Mouse (Mus musculus) E14TG2a.4 (cell line): ENCODE measurements at regions not wholly inside any gene's neighbourhood (a gene's known extent, or its start where the extent isn't known, plus 50 kb on each side); places are given as distances from the start of the nearest gene placed in this dataset.
A peak's percentile ranks its signal among the peaks of the same experiment; 100 is the strongest.

Experiments used
- H3K27me3 ChIP-seq: 2 replicates; pipeline ENCODE4 v1.6.1; 2014; ENCODE audit warnings: low read length, control low read depth; ENCODE audit not compliant: insufficient read depth
- H3K36me3 ChIP-seq: 2 replicates; pipeline ENCODE4 v1.6.1; 2014; ENCODE audit warnings: low read length, control low read depth; ENCODE audit not compliant: insufficient read depth
- H3K4me1 ChIP-seq: replicated peaks from 2 replicates; pipeline ENCODE4 v1.6.1; 2014; ENCODE audit warnings: low read depth, low read length, control low read depth
- H3K4me3 ChIP-seq: replicated peaks from 2 replicates; pipeline ENCODE4 v1.5.1; 2014; ENCODE audit warnings: mild to moderate bottlenecking, low read length
- H3K9me3 ChIP-seq: 2 replicates; pipeline ENCODE4 v1.6.1; 2014; ENCODE audit warnings: low read length, control low read depth
- CTCF ChIP-seq: conservative IDR thresholded peaks from 2 replicates; pipeline ENCODE4 v1.5.1; 2014; ENCODE audit warnings: low read length
- NANOG ChIP-seq: IDR thresholded peaks from 2 replicates; pipeline ENCODE4 v1.6.1; 2014; ENCODE audit warnings: borderline replicate concordance, low read length, mixed read lengths
- POU5F1 ChIP-seq: IDR thresholded peaks from 2 replicates; pipeline ENCODE4 v1.6.1; 2014; ENCODE audit warnings: low read length, borderline replicate concordance

DNA sequence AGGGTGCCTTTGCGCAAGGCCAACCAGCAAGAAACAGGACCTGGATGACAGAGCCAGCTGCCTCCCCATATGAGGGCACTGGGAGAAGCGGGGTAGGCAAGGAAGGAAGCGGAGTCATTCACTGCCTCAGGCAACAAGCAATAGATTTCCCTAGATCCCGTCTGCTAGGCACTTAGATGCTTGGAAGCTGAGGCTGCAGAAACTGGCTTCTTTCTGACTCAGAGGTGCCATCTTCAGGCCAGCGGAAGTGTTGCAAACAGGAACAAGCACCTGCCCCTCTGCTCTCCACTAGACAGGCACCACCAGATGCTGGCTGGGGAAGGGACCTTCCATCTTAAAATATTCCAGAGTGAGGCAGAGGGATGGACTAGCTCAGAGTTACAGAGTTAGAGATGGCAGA is 188.0 kb downstream of the 4933412E24Rik start:
- Histone ChIP-seq H3K27me3 (peaks cover 9% of the 10 kb centered on the region), H3K4me1 (peaks cover 33% of the 10 kb centered on the region), H3K9me3 (no peaks in the 10 kb centered on the region), H3K36me3 (no peaks in the 10 kb centered on the region), H3K4me3 (no peak overlapping the region)
- TF ChIP-seq CTCF (peak; percentile 72), POU5F1 (no peak), NANOG (no peak)

DNA sequence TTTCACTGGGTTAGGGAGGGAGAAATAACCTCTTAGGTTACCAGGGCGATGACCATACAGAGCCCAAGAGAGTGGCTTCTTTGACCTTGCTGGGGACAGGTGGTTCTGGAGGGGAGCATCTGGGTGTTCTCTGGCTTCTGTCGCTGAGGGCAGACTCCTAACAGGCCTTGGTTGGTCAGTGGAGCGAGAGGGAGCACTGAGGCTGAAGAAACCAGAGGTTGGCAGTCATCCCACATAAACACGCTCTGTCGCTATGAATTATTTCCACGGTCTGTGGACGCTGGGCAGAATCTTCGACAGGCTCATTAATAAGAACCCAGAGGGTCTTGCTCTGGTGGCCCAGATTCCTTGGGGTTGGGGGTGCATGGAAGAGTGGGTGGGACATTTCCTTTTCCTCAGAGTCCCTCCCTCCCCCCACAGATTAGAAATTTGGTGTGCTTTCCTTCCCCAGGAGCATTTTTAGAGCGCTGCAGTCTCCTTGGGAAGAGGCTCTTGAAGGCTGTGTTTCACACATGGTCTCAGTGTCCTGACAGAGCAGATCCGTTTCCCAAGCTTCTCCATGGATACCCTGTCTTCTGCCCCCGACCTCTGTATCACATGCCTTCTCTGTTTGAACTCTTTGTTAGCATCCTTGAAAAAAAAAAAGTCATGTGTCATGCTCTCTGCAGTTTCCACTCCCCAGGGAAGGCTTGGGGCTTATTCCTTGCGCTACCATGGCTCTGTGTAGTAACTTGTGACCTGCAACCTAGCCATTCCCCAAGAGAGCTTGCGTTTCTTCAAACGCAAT is 190.1 kb downstream of the 4933412E24Rik start:
- TF ChIP-seq NANOG, result no peak
- no peak for TF ChIP-seq POU5F1
- no peak for TF ChIP-seq CTCF
- Histone ChIP-seq H3K4me3 (no peak overlapping the region), H3K36me3 (no peaks in the 10 kb centered on the region), H3K4me1 (peaks cover 47% of the 10 kb centered on the region), H3K9me3 (no peaks in the 10 kb centered on the region), H3K27me3 (peaks cover 9% of the 10 kb centered on the region)

DNA sequence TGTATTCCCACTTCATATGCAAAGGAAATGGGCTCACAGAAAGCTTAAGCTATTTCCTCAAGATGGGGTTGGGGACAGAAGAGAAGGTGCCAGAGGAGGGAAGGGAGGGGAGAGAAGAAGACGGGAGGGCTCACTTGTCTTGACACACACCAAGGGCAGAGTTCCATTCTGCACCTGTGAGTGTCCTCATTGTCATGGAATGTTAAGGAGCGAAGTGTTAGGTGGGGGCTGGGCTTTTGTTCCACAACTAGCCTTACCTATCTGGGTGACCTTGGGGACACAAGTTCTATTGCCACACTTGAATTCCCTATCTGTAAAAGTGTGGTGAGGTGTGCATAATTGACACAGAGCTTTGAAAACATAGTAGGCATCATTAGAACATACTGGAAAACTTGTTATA is 192.5 kb downstream of the 4933412E24Rik start:
- Histone ChIP-seq H3K4me3 (no peak overlapping the region), H3K27me3 (peaks cover 9% of the 10 kb centered on the region), H3K4me1 (peaks cover 47% of the 10 kb centered on the region), H3K36me3 (no peaks in the 10 kb centered on the region), H3K9me3 (no peaks in the 10 kb centered on the region)
- peak; percentile 58; the same call in 1 of the 2 replicates for TF ChIP-seq NANOG
- no peak for TF ChIP-seq CTCF

GRCm38 (mm10) chr15:59822995-59823681 is 193.3 kb downstream of the 4933412E24Rik start:
- Histone ChIP-seq H3K36me3 (no peaks in the 10 kb centered on the region), H3K4me1 (peaks cover 45% of the 10 kb centered on the region), H3K27me3 (peaks cover 9% of the 10 kb centered on the region), H3K4me3 (peak overlapping the region; percentile 35; the same call in 1 of the 2 replicates), H3K9me3 (no peaks in the 10 kb centered on the region)
- TF ChIP-seq NANOG, result no peak

- peaks cover 28% of the 10 kb centered on the region for H3K4me1 ChIP-seq
- H3K27me3 ChIP-seq, result no peaks in the 10 kb centered on the region
- H3K9me3 ChIP-seq, result no peaks in the 10 kb centered on the region
- H3K4me3 ChIP-seq, result no peak overlapping the region
- H3K36me3 ChIP-seq, result no peaks in the 10 kb centered on the region
- TF ChIP-seq CTCF (no peak; the same call in 1 of the 2 replicates), POU5F1 (no peak), NANOG (no peak)
These were observed 196.1 kb downstream of the 4933412E24Rik start for GRCm38 (mm10) chr15:59820317-59820716.

GRCm38 (mm10) chr15:59816031-59816430 is 200.4 kb downstream of the 4933412E24Rik start:
- TF ChIP-seq POU5F1, result no peak
- TF ChIP-seq NANOG, result no peak
- no peak for TF ChIP-seq CTCF
- Histone ChIP-seq H3K36me3 (no peaks in the 10 kb centered on the region), H3K9me3 (no peaks in the 10 kb centered on the region), H3K4me3 (no peak overlapping the region), H3K4me1 (no peaks in the 10 kb centered on the region), H3K27me3 (no peaks in the 10 kb centered on the region)

DNA sequence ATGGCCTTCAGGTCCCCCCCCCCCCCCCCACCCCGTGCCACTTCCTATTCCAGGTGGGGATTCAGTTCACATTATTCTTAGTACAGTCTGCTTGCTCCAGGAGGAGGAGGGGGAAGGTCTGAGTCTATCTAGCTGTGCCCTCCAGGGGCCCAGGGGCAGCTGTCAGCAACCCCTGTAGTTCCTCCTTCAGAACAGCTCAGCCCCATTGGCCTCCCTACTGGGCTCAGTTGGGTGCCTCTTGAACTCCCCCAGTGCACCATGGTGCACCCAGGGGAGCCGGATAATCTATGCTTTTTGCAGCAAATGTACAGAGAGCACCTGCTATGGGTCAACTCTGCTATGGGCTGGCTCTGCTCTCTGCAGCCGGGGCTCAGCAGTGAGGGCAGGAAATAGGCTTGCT is 204.8 kb downstream of the 4933412E24Rik start:
- no peaks in the 10 kb centered on the region for H3K4me1 ChIP-seq
- TF ChIP-seq POU5F1, result no peak
- no peak for TF ChIP-seq NANOG
- no peak for TF ChIP-seq CTCF
- no peak overlapping the region for H3K4me3 ChIP-seq
- peaks cover 5% of the 10 kb centered on the region; the same call in 1 of the 2 replicates for H3K9me3 ChIP-seq
- H3K36me3 ChIP-seq, result no peaks in the 10 kb centered on the region
- no peaks in the 10 kb centered on the region for H3K27me3 ChIP-seq

GRCm38 (mm10) chr15:59809361-59809760 is 207.1 kb downstream of the 4933412E24Rik start:
- Histone ChIP-seq H3K4me1 (no peaks in the 10 kb centered on the region), H3K36me3 (no peaks in the 10 kb centered on the region), H3K9me3 (peaks cover 5% of the 10 kb centered on the region; the same call in 1 of the 2 replicates), H3K27me3 (no peaks in the 10 kb centered on the region), H3K4me3 (no peak overlapping the region)
- TF ChIP-seq NANOG (no peak), CTCF (no peak), POU5F1 (no peak)

DNA sequence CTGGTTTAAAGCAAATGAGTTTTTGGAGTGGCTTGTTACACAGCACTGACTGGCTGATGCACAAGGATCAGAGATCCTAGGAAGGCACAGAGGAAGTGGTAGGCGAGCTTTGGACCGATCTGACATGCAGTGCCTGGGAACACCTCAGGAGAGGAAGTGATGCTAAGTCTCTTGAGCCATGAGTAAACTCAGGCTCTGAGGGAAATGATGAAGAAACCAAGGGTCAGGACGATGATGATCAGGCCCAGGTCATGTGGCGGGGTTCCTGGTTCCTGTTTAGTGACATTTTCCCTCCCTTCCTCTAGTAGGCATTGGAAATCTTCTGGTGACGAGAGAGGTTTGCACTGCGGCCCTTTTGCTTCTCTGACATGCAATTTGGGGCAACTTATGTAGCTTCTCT is 208.7 kb downstream of the 4933412E24Rik start:
- no peaks in the 10 kb centered on the region for H3K27me3 ChIP-seq
- no peak overlapping the region for H3K4me3 ChIP-seq
- H3K36me3 ChIP-seq, result no peaks in the 10 kb centered on the region
- H3K9me3 ChIP-seq, result peaks cover 5% of the 10 kb centered on the region; the same call in 1 of the 2 replicates
- no peak for TF ChIP-seq NANOG
- TF ChIP-seq CTCF, result no peak
- TF ChIP-seq POU5F1, result no peak
- no peaks in the 10 kb centered on the region for H3K4me1 ChIP-seq
